Mouse (Mus musculus) hindbrain, embryonic 10.5 days (tissue): ENCODE data around the gene Chp1. TPM values are rescaled to one million over a fixed set of nuclear protein-coding genes. Genes with fewer than 3 reads are reported as not detected.
A peak's percentile ranks its signal among the peaks of the same experiment; 100 is the strongest.

Source experiments
- DNase-seq: peaks from one replicate; pipeline ENCODE4 v3.0.0-alpha.2; 2017; ENCODE audit warnings: low spot score
- H3K27ac ChIP-seq: fragments of 300-500 bp; sonication (generic); 2 replicates; pipeline ENCODE4 v1.5.1; 2016; ENCODE audit warnings: mild to moderate bottlenecking, moderate library complexity
- H3K27me3 ChIP-seq: fragments of 300-500 bp; sonication (generic); 2 replicates; pipeline ENCODE4 v1.6.1; 2016; ENCODE audit warnings: mild to moderate bottlenecking; ENCODE audit not compliant: poor library complexity, insufficient read depth, severe bottlenecking
- H3K36me3 ChIP-seq: fragments of 300-500 bp; sonication (generic); 2 replicates; pipeline ENCODE4 v1.6.1; 2016; ENCODE audit warnings: mild to moderate bottlenecking, moderate library complexity
- H3K4me1 ChIP-seq: fragments of 300-500 bp; sonication (generic); replicated peaks from 2 replicates; pipeline ENCODE4 v1.6.1; 2016; ENCODE audit warnings: mild to moderate bottlenecking
- H3K4me3 ChIP-seq: fragments of 300-500 bp; sonication (generic); 2 replicates; pipeline ENCODE4 v1.5.1; 2016; ENCODE audit warnings: mild to moderate bottlenecking, moderate library complexity
- H3K9me3 ChIP-seq: fragments of 300-500 bp; sonication (generic); 2 replicates; pipeline ENCODE4 v1.6.1; 2016; ENCODE audit warnings: mild to moderate bottlenecking, moderate library complexity
- WGBS: fragments of 180-500 bp; shearing (Covaris S2); methylation state at CpG from one replicate; pipeline ENCODE4 v1.1.7; 2016; 5-methylcytosine and 5-hydroxymethylcytosine counted together
- polyA plus RNA-seq: library from polyadenylated mRNA; unstranded; fragments of >200 nt; fragmentation: Nextera tagmentation; extraction: Ambion mirVana; gene quantifications from 2 replicates; pipeline ENCODE4 v1.2.1, GENCODE M21; 2016

Chp1 gene
- polyA plus RNA-seq, 1 experiment from 2014 or later, result 52.2 TPM

DNA sequence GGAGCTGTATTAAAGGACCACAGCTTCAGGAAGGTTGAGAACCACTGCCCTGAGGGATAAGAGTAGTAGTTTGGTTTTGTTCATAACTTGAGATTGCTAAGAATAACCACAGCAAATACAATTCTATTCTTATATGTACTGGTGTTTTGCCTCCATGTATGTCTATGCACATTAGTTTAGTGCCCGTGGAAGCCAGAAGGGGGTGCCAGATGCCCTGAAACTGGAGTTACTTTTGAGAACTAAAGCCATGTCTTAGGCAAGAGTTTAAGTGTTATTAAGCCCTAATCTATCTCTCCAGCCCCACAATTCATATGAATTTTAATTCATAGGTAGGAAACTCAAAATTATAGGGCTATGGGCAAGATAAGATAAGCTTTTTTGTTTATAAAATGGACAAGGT, 5.4 kb upstream of the Chp1 start:
- no peak overlapping the region for H3K4me3 ChIP-seq
- peaks cover 4% of the 10 kb centered on the region for H3K4me1 ChIP-seq
- peak; percentile 35 for DNase-seq
- H3K27ac ChIP-seq, result no peak overlapping the region
- no peaks in the 10 kb centered on the region for H3K9me3 ChIP-seq
- WGBS, result 35% methylated on average over 1 of the region's 1 CpGs
- H3K36me3 ChIP-seq, result no peaks in the 10 kb centered on the region
- no peaks in the 10 kb centered on the region for H3K27me3 ChIP-seq

DNA sequence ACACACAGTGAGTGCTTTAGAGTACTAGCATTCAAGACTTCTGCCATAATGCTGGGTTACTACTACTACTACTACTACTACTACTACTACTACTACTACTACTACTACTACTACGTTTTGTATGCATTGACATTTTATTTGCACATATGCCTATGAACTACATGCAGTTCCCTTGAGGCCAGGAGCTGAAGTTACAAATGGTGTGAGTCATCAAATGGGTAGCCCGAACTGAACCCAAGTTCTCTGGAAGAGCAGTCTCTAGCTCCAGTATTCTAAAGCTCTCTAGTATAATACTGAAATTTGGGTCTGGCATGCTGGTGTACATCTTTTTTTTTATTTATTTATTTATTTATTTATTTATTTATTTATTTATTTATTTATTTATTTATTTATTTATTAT, 3.8 kb upstream of the Chp1 start:
- Histone ChIP-seq H3K9me3 (no peaks in the 10 kb centered on the region), H3K27ac (no peak overlapping the region), H3K4me3 (no peak overlapping the region), H3K27me3 (no peaks in the 10 kb centered on the region), H3K4me1 (peaks cover 15% of the 10 kb centered on the region), H3K36me3 (no peaks in the 10 kb centered on the region)
- 78% methylated on average over 2 of the region's 2 CpGs for WGBS
- DNase-seq, result no peak

DNA sequence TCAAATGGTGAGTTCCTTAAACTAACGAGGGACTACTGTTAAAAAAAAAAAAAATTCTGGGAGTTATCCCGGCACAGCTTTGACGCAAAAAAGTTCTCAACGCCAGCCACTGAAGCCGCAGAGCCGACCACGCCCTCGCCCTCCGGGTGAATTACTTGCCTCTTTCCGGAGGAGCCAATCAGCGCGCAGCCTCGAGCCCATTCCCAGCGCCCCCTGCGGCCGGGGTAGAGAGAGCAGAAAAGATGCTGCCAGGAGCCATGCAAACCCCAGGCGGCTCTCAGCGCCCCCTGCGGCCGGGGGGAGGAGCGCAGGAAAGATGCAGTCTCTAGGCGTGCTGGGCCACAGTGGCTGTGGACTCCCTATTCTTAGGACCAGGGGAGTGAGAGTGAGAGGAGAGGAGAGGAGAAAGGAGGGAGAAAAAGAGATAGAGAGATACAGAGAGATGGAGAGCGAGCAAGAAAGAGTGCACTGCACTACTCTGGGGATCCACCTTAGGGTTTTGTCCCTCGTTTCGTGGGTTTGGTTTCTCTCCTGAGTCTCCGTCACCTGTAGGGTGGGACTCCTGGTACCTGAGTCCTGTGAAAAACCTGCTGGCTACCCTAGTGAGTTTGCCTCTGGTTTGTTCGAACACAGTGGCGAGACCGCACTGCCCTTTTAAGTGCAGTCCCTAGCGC, 512 bp upstream of the Chp1 start:
- H3K36me3 ChIP-seq, result no peaks in the 10 kb centered on the region
- peak overlapping the region; percentile 72 for H3K4me3 ChIP-seq
- under 1% methylated on average over 30 of the region's 30 CpGs for WGBS
- H3K9me3 ChIP-seq, result no peaks in the 10 kb centered on the region
- H3K4me1 ChIP-seq, result peaks cover 21% of the 10 kb centered on the region
- DNase-seq, result peak; percentile 92
- H3K27ac ChIP-seq, result peak overlapping the region; percentile 89
- no peaks in the 10 kb centered on the region for H3K27me3 ChIP-seq

DNA sequence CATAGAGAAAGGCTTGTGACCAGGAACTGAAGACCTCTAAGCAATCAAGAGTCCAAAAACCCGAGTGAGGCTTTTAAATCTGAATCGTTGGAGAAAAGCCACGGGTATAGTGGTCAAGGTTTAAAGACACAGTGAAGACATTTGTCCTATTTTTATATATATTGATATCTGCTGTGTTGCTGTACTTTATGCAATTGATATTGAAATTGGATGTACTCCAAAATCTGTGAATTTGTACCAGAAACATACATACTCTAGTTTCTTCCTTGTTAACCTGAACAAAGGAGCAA, 819 bp downstream of the Chp1 start:
- peak overlapping the region; percentile 89 for H3K27ac ChIP-seq
- no peaks in the 10 kb centered on the region for H3K9me3 ChIP-seq
- peak overlapping the region; percentile 72 for H3K4me3 ChIP-seq
- no peak for DNase-seq
- H3K27me3 ChIP-seq, result no peaks in the 10 kb centered on the region
- H3K4me1 ChIP-seq, result peaks cover 21% of the 10 kb centered on the region
- H3K36me3 ChIP-seq, result no peaks in the 10 kb centered on the region
- WGBS, result 13% methylated on average over 3 of the region's 3 CpGs

DNA sequence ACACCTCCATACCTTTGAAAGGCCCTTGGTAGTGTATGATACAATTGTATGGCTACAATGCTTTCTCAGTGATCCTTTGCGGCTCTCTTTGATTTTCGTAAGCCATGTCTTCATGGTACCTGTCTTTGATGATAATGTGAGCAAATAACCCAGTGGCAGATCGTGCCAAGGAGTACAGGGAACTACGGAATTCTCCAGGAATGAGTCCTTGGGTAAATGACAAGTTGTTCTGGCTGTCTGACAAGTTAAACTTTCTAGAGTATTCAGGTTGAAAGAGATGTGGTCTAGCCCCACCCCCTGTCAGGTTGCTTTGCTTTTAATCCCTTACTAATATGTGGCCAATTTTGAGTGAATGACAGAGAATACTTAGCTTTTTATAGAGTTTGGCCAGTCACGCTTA, 1.2 kb downstream of the Chp1 start:
- Histone ChIP-seq H3K36me3 (no peaks in the 10 kb centered on the region), H3K27ac (no peak overlapping the region), H3K4me3 (peak overlapping the region; percentile 72), H3K9me3 (no peaks in the 10 kb centered on the region), H3K27me3 (no peaks in the 10 kb centered on the region), H3K4me1 (peaks cover 21% of the 10 kb centered on the region)
- WGBS, result 81% methylated on average over 5 of the region's 5 CpGs
- no peak for DNase-seq

DNA sequence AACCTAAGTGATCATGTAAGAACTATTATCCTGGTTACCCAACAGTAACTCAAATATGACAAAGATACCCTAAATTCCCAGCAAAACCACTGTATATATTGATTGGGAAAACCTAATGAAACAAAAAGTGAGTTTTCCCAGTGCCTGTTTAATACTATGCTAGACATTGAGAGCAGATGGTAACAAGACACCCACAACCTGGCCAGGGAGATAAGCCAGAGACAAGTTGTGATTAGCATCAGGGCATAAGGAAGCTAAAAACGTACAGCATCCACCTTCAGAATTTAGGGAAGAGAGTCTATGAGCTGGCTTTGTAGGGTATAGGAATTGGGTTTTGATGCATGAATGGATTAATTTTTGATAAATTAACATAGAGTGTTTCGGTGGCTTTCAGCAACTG, 2.2 kb downstream of the Chp1 start:
- peaks cover 21% of the 10 kb centered on the region for H3K4me1 ChIP-seq
- WGBS, result 86% methylated on average over 2 of the region's 2 CpGs
- no peaks in the 10 kb centered on the region for H3K9me3 ChIP-seq
- H3K4me3 ChIP-seq, result no peak overlapping the region
- no peaks in the 10 kb centered on the region for H3K27me3 ChIP-seq
- DNase-seq, result no peak
- no peak overlapping the region for H3K27ac ChIP-seq
- no peaks in the 10 kb centered on the region for H3K36me3 ChIP-seq

DNA sequence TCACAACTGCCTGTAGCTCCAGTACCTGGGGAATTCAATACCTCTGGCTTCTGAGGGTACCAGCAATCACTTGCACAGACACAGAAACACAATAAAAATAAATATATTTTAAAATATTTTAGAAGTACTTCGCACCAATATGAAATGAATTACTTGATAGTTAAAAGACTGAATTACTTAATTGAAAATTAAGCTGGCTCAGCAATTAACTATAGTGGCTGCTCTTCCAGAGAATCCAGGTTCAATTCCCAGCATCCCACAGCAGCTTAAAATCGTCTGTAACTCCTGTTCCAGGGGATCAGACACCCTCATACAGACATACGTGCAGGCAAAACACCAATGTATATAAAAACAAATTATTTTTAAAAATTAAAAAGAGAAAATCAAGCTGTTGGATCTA, 10.5 kb downstream of the Chp1 start:
- 88% methylated on average over 3 of the region's 3 CpGs for WGBS
- DNase-seq, result no peak

DNA sequence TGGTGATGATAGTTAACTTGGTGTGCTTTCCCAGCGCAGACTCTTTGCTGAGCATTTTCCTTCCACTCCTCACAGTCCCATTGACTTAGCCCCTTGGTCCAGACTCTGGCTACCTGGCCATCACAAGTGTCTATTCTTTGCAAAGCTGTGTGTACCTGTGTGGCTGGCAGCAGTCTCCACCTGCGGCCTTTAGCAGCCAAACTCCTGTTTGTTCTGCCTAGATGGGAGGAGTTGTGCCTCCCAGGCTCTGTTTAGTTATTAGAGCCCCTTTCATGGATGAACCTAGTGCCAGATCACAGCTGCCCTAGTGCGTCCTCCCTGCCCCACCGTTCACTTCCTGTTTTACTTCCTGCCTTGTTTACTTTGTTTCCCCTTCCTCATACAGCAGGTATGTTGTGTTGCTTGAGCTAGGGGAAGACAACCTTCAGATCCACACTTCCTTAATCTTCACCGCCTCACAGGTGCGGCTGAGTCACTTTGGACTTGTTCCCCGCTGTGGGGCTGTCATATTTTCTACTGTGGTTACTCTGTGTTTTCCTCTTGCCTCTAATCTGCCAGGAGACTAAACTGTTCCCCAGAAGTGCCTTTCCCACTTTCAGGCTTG, 11.3 kb downstream of the Chp1 start:
- Histone ChIP-seq H3K36me3 (peaks cover 14% of the 10 kb centered on the region), H3K27me3 (no peaks in the 10 kb centered on the region), H3K4me3 (no peak overlapping the region), H3K27ac (no peak overlapping the region), H3K9me3 (no peaks in the 10 kb centered on the region), H3K4me1 (0 out of 2 replicates have a peak, but pooled peaks cover 3% of the 10 kb centered on the region)
- no peak for DNase-seq
- WGBS, result 75% methylated on average over 7 of the region's 7 CpGs

More for the DNA sequence above, 10.5 kb downstream of the Chp1 start:
- H3K27ac ChIP-seq, result no peak overlapping the region
- 0 out of 2 replicates have a peak, but pooled peaks cover 3% of the 10 kb centered on the region for H3K4me1 ChIP-seq
- peaks cover 8% of the 10 kb centered on the region for H3K36me3 ChIP-seq
- no peak overlapping the region for H3K4me3 ChIP-seq
- H3K27me3 ChIP-seq, result no peaks in the 10 kb centered on the region
- H3K9me3 ChIP-seq, result no peaks in the 10 kb centered on the region

DNA sequence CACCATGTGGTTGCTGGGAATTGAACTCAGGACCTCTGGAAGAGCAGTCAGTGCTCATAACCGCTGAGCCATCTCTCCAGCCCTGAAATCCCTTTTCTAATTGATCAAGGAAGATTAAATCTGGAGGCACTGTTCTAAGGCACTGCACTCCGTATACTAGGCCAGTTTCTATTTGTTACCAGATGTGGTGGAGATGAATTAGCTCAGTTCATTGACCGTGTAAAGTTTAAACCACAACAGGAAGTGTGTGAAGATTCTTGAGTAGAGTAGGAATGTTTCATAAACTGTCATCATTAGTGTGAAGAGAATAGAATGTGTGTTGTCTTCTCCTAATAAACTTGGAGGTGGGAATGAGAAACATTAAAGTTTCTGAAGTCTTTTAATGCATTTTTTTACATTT, 14.3 kb downstream of the Chp1 start:
- no peaks in the 10 kb centered on the region for H3K9me3 ChIP-seq
- H3K4me3 ChIP-seq, result no peak overlapping the region
- no peak overlapping the region for H3K27ac ChIP-seq
- H3K4me1 ChIP-seq, result 0 out of 2 replicates have a peak, but pooled peaks cover 3% of the 10 kb centered on the region
- WGBS, result 92% methylated on average over 3 of the region's 3 CpGs
- peaks cover 22% of the 10 kb centered on the region for H3K36me3 ChIP-seq
- no peak for DNase-seq
- H3K27me3 ChIP-seq, result no peaks in the 10 kb centered on the region

DNA sequence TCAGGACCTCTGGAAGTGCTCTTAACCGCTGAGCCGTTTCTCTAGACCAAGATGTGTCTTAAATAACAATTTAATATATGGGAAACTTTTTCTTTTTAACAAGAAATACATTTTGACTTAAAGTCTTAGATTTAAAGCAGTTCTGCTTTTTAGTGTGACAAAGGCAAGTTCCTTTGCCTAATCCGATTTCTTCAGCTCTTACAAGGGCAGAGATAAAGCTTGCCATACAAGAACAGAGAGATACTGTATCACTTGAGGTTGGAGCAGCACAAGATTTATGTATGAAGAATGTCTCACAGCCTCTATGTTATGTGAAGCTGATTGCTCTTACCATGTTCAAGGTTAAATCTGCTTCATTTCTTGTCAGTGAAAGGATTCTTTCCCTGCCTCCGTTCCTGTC, 17.8 kb downstream of the Chp1 start:
- Histone ChIP-seq H3K27me3 (no peaks in the 10 kb centered on the region), H3K4me3 (no peak overlapping the region), H3K27ac (no peak overlapping the region), H3K9me3 (no peaks in the 10 kb centered on the region), H3K4me1 (no peaks in the 10 kb centered on the region), H3K36me3 (peaks cover 22% of the 10 kb centered on the region)
- no peak for DNase-seq
- WGBS, result 89% methylated on average over 4 of the region's 4 CpGs

DNA sequence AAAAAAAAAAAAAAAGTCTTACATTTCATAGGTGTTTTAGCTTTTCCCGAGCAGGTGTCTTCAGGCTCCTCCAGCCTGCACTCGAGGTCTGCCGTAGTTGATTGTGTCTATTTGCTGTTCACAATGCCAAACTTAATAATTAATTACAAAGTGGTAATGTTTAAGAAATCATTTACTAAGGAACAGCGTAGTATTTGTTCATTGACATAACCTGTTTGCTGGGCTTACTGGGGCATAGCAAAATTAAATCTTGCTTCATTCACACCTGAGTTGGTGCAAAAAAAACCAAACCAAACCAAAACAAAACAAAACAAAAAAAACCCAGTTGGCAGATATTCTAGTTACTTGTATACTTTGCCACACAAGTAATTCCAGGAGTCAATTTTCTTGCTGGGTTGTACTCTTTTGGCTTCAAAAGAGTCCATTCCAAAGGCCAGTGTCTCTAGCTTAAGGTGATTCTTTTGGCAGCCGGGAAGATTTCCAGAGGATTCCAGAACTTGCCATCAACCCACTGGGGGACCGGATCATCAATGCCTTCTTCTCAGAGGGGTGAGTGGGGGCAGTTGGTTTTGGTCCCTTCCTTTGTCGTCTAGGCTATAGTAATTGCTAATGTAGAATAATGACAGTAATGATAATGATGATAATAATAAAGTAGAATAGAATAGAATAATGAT, 18.8 kb downstream of the Chp1 start:
- WGBS, result 91% methylated on average over 7 of the region's 7 CpGs
- H3K36me3 ChIP-seq, result peaks cover 25% of the 10 kb centered on the region
- no peak for DNase-seq
- H3K9me3 ChIP-seq, result no peaks in the 10 kb centered on the region
- no peak overlapping the region for H3K4me3 ChIP-seq
- H3K27ac ChIP-seq, result no peak overlapping the region
- H3K27me3 ChIP-seq, result no peaks in the 10 kb centered on the region
- H3K4me1 ChIP-seq, result no peaks in the 10 kb centered on the region

DNA sequence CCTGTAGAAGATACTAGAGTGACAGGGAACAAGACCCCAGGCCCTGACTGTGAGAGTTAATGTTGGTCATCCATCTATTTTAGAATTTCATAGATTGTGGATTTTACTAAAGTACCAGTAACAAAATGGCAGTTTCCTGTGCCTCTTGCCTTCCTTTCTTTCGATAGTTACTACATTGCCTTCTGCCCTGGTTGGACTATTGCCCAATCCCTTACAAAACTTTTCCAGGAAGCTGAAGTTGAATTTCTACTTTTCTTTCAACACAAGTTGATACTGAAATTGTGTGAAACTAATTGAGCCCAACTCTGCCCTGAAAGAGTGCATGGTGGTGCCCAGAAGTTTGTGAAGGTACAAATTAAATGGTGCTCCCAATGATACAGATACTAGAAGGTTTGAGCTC, 25.0 kb downstream of the Chp1 start:
- no peaks in the 10 kb centered on the region for H3K27me3 ChIP-seq
- H3K4me1 ChIP-seq, result no peaks in the 10 kb centered on the region
- H3K36me3 ChIP-seq, result peaks cover 21% of the 10 kb centered on the region
- H3K27ac ChIP-seq, result no peak overlapping the region
- no peaks in the 10 kb centered on the region for H3K9me3 ChIP-seq
- no peak overlapping the region for H3K4me3 ChIP-seq
- WGBS, result 98% methylated on average over 1 of the region's 1 CpGs
- no peak for DNase-seq

DNA sequence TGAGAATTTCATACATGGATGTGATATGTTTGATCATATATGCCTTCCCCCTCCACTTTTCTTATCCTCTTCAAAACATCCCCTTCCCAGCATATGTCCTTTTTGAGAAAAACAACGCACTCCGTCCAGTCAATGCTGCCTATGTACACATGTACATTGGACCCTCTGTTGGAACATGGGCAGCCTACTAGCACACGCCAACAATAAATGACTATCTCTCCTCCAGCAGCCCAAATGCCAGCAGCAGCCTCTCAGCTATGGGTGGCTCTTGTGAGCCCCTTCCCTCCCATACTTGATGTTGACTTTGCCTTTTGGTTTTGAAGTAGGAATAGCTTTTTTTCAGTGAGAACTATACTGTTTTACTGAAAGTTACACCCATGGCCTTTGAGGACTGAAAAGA, 34.1 kb downstream of the Chp1 start:
- Histone ChIP-seq H3K27ac (no peak overlapping the region), H3K4me1 (no peaks in the 10 kb centered on the region), H3K4me3 (no peak overlapping the region), H3K27me3 (no peaks in the 10 kb centered on the region), H3K36me3 (peaks cover 17% of the 10 kb centered on the region), H3K9me3 (no peaks in the 10 kb centered on the region)
- DNase-seq, result no peak
- WGBS, result 89% methylated on average over 3 of the region's 3 CpGs
